Mouse (Mus musculus) adrenal gland, adult (tissue): ENCODE results near the gene Osbpl8.

Source experiments
- DNase-seq, 2 experiments: peaks; one replicate each; pipeline ENCODE4 v3.0.0; 2022 to 2023; ENCODE audit warnings: low spot score in 1 of 2; ENCODE audit not compliant: inconsistent age in 2 of 2

Gene Osbpl8

GRCm38 (mm10) chr10:111302486-111302885 is 137.9 kb downstream of the Osbpl8 start:
- DNase-seq: no peak

- no peak for DNase-seq
Observed at GRCm38 (mm10) chr10:111308850-111309501, 144.4 kb downstream of the Osbpl8 start.

- DNase-seq: no peak
Observed at GRCm38 (mm10) chr10:111313282-111313681, 148.7 kb downstream of the Osbpl8 start.

- peak in 1 of 2 experiments; percentile 48 for DNase-seq
Observed at GRCm38 (mm10) chr10:111314636-111315395, 150.3 kb downstream of the Osbpl8 start.

GRCm38 (mm10) chr10:111315940-111316339 is 151.4 kb downstream of the Osbpl8 start:
- DNase-seq: no peak

GRCm38 (mm10) chr10:111318021-111318420 is 153.5 kb downstream of the Osbpl8 start:
- peak in 1 of 2 experiments; percentile 61 for DNase-seq

GRCm38 (mm10) chr10:111318805-111319500 is 154.4 kb downstream of the Osbpl8 start:
- DNase-seq: no peak

GRCm38 (mm10) chr10:111320579-111320978 is 156.0 kb downstream of the Osbpl8 start:
- DNase-seq: no peak

GRCm38 (mm10) chr10:111327957-111328356 is 163.4 kb downstream of the Osbpl8 start:
- no peak for DNase-seq

GRCm38 (mm10) chr10:111329326-111329725 is 164.8 kb downstream of the Osbpl8 start:
- peak; percentile 68 to 72 for DNase-seq

GRCm38 (mm10) chr10:111334902-111335301 is 170.3 kb downstream of the Osbpl8 start:
- no peak for DNase-seq

- DNase-seq: peak; percentile 44 to 78
Observed at GRCm38 (mm10) chr10:111335517-111336352, 171.2 kb downstream of the Osbpl8 start.

- no peak for DNase-seq
Observed at GRCm38 (mm10) chr10:111336353-111336713, 171.8 kb downstream of the Osbpl8 start.

GRCm38 (mm10) chr10:111339296-111339695 is 174.7 kb downstream of the Osbpl8 start:
- DNase-seq: no peak

- DNase-seq: no peak
Observed at GRCm38 (mm10) chr10:111341761-111342160, 177.2 kb downstream of the Osbpl8 start.

- no peak for DNase-seq
Observed at GRCm38 (mm10) chr10:111343555-111343954, 179.0 kb downstream of the Osbpl8 start.
